In the genomic region with DNA sequence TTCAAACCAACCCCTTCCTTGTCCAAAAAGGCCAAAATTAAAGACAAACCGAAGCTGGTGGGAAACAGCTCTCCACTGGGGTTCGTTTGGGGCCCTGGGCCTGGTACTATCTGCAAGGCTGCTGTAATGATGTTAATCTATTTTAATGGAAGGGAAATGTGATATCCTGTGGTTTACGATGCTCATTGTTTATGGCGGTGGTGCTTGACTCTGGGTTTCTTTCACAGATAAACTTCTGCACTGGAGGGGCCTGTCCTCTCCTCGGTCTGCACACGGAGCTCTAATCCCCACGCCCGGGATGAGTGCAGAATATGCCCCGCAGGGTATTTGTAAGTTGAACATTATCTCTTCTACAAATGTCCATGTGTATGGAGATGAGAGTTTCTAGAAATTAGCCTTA, we compare ENCODE assay signal across 15 mouse cellular contexts.
"Had no signal": no experiment of that assay in that cellular context is flagged by ENCODE, and none has a peak within 500 bp of the region (broad histone marks: within the 10 kb centered on the region; RNA-seq: fewer than 3 reads in every experiment).

No protein-coding gene starts in this region.

- H3K4me3 ChIP-seq: intestine, embryonic 15.5 days; kidney, embryonic 15.5 days; limb, embryonic 13.5 days; midbrain, embryonic 10.5 days; midbrain, embryonic 15.5 days had no signal

- H3K4me2 ChIP-seq: intestine, embryonic 15.5 days; kidney, embryonic 15.5 days; limb, embryonic 13.5 days; liver, embryonic 11.5 days; midbrain, embryonic 15.5 days had no signal

- H3K27me3 ChIP-seq: intestine, embryonic 15.5 days; kidney, embryonic 15.5 days; limb, embryonic 13.5 days; midbrain, embryonic 15.5 days had no signal

- ATAC-seq: intestine, embryonic 15.5 days; midbrain, embryonic 15.5 days had no signal

- H3K36me3 ChIP-seq: intestine, embryonic 15.5 days; kidney, embryonic 15.5 days; midbrain, embryonic 15.5 days had no signal

- H3K9ac ChIP-seq: intestine, embryonic 15.5 days; kidney, embryonic 15.5 days; limb, embryonic 13.5 days; midbrain, embryonic 15.5 days had no signal

- H3K4me1 ChIP-seq: intestine, embryonic 15.5 days; kidney, embryonic 15.5 days had no signal

- H3K27ac ChIP-seq: intestine, embryonic 15.5 days; kidney, embryonic 15.5 days; limb, embryonic 13.5 days; midbrain, embryonic 10.5 days; midbrain, embryonic 15.5 days had no signal

- DNase-seq: kidney, adult 2 months; kidney, postnatal 14 days; layer of hippocampus, adult 9-11 months; layer of hippocampus, postnatal 36 days; left cerebral cortex, postnatal 4 days; lung, adult 18-20 months; right cerebral cortex, adult 18-20 months; right cerebral cortex, postnatal 25 days; thymus, postnatal 36 days had no signal

- H3K9me3 ChIP-seq: intestine, embryonic 15.5 days; kidney, embryonic 15.5 days; limb, embryonic 13.5 days; midbrain, embryonic 10.5 days; midbrain, embryonic 15.5 days had no signal
